Mouse (Mus musculus) cerebellum, adult 11 months (tissue): ENCODE measurements around the gene Arnt.
"Not testable (repeated sequence)": the region's sequence is repeated elsewhere in the genome, so short reads cannot be mapped to it uniquely, and the experiment has no call there.

Experiments
- DNase-seq: peaks from one replicate; pipeline ENCODE4 v3.0.0; 2022

Arnt gene

GRCm38 (mm10) chr3:95434136-95434982 is at the start of gene Arnt:
Gene Arnt, plus strand, starts transcription at chr3:95434388.
- DNase-seq = peak; percentile 86

- DNase-seq = no peak
Observed at GRCm38 (mm10) chr3:95385401-95386075, 48.6 kb upstream of the Arnt start.

- DNase-seq = no peak
Observed at GRCm38 (mm10) chr3:95394385-95394784, 39.8 kb upstream of the Arnt start.

- no peak for DNase-seq
Observed at GRCm38 (mm10) chr3:95402741-95403140, 31.4 kb upstream of the Arnt start, which contains the start of gene 4930558C23Rik. Gene 4930558C23Rik, minus strand, starts transcription at chr3:95402841.

GRCm38 (mm10) chr3:95407728-95408127 is 26.5 kb upstream of the Arnt start:
- DNase-seq = no peak

- no peak for DNase-seq
Observed at GRCm38 (mm10) chr3:95408852-95409251, 25.3 kb upstream of the Arnt start.

- DNase-seq = no peak
Observed at GRCm38 (mm10) chr3:95412268-95412667, 21.9 kb upstream of the Arnt start.

GRCm38 (mm10) chr3:95417866-95418265 is 16.3 kb upstream of the Arnt start:
- no peak for DNase-seq

GRCm38 (mm10) chr3:95426476-95426875 is 7.7 kb upstream of the Arnt start:
- DNase-seq = not testable (repeated sequence)

- not testable (repeated sequence) for DNase-seq
Observed at GRCm38 (mm10) chr3:95427117-95427890, 6.9 kb upstream of the Arnt start.

GRCm38 (mm10) chr3:95427891-95428238 is 6.3 kb upstream of the Arnt start:
- DNase-seq = not testable (repeated sequence)

GRCm38 (mm10) chr3:95428423-95428822 is 5.8 kb upstream of the Arnt start:
- not testable (repeated sequence) for DNase-seq

GRCm38 (mm10) chr3:95433301-95433915 is 780 bp upstream of the Arnt start:
- DNase-seq = no peak

GRCm38 (mm10) chr3:95434983-95435370 is 789 bp downstream of the Arnt start:
- DNase-seq = no peak

GRCm38 (mm10) chr3:95435561-95435960 is 1.4 kb downstream of the Arnt start:
- DNase-seq = no peak

GRCm38 (mm10) chr3:95438636-95439035 is 4.4 kb downstream of the Arnt start:
- not testable (repeated sequence) for DNase-seq

- no peak for DNase-seq
Observed at GRCm38 (mm10) chr3:95439670-95440069, 5.5 kb downstream of the Arnt start.

GRCm38 (mm10) chr3:95442406-95443117 is 8.4 kb downstream of the Arnt start:
- no peak for DNase-seq

GRCm38 (mm10) chr3:95445311-95445710 is 11.1 kb downstream of the Arnt start:
- DNase-seq = no peak

GRCm38 (mm10) chr3:95450408-95450807 is 16.2 kb downstream of the Arnt start:
- DNase-seq = peak; percentile 24

GRCm38 (mm10) chr3:95450915-95451314 is 16.7 kb downstream of the Arnt start:
- DNase-seq = no peak

- DNase-seq = no peak
Observed at GRCm38 (mm10) chr3:95456367-95456766, 22.2 kb downstream of the Arnt start.
